Mouse (Mus musculus): ENCODE measurements around the gene B230219D22Rik. TPM values are rescaled to one million over a fixed set of nuclear protein-coding genes. Genes with fewer than 3 reads are reported as not detected.

B230219D22Rik gene
- total RNA-seq, 2 experiments from 2014 or later = 86.0 to 89.1 TPM

- intact Hi-C loops (cut with DNase I) = no loop called here
These were observed 23.1 kb downstream of the B230219D22Rik start for GRCm38 (mm10) chr13:55715908-55716510.

GRCm38 (mm10) chr13:55721516-55721915 lies 28.6 kb downstream of the B230219D22Rik start:
- no peak for DNase-seq (ENCODE audit: low spot score in 2 of 2)
- intact Hi-C loops (cut with DNase I) = no loop called here

More at GRCm38 (mm10) chr13:55715908-55716510, 23.1 kb downstream of the B230219D22Rik start:
- DNase-seq (ENCODE audit: low spot score in 2 of 2) = no peak

- intact Hi-C loops (cut with DNase I) = no loop called here
- DNase-seq (ENCODE audit: low spot score in 2 of 2) = no peak
These were observed 29.1 kb downstream of the B230219D22Rik start for GRCm38 (mm10) chr13:55721995-55722394.

GRCm38 (mm10) chr13:55726598-55727119 lies 33.7 kb downstream of the B230219D22Rik start:
- no peak for DNase-seq (ENCODE audit: low spot score in 2 of 2)
- intact Hi-C loops (cut with DNase I) = loop anchor here (2.0 to 5.0 kb wide), 2 partner anchors 34 to 58 kb away; partner anchors contain the start of gene B230219D22Rik

GRCm38 (mm10) chr13:55727120-55727838 lies 34.4 kb downstream of the B230219D22Rik start, which contains the start of gene Pcbd2:
Pcbd2 (plus strand) TSS chr13:55727368.
- intact Hi-C loops (cut with DNase I) = loop anchor here (2.0 to 5.0 kb wide), 2 partner anchors 35 to 58 kb away; partner anchors contain the start of gene B230219D22Rik
- DNase-seq (ENCODE audit: low spot score in 2 of 2) = peak; percentile 70 to 82

GRCm38 (mm10) chr13:55727839-55728238 lies 34.9 kb downstream of the B230219D22Rik start:
- DNase-seq (ENCODE audit: low spot score in 2 of 2) = peak; percentile 66 to 74
- intact Hi-C loops (cut with DNase I) = loop anchor here (2.0 to 5.0 kb wide), 2 partner anchors 36 to 59 kb away; partner anchors contain the start of gene B230219D22Rik

- intact Hi-C loops (cut with DNase I) = no loop called here
- DNase-seq (ENCODE audit: low spot score in 2 of 2) = no peak
These were observed 37.8 kb downstream of the B230219D22Rik start for GRCm38 (mm10) chr13:55730716-55731115.

GRCm38 (mm10) chr13:55732121-55732520 lies 39.2 kb downstream of the B230219D22Rik start:
- intact Hi-C loops (cut with DNase I) = no loop called here
- no peak for DNase-seq (ENCODE audit: low spot score in 2 of 2)

GRCm38 (mm10) chr13:55733628-55734502 lies 40.9 kb downstream of the B230219D22Rik start:
- DNase-seq (ENCODE audit: low spot score in 2 of 2) = no peak
- intact Hi-C loops (cut with DNase I) = no loop called here

- intact Hi-C loops (cut with DNase I) = no loop called here
- no peak for DNase-seq (ENCODE audit: low spot score in 2 of 2)
These were observed 45.0 kb downstream of the B230219D22Rik start for GRCm38 (mm10) chr13:55737885-55738284.

- intact Hi-C loops (cut with DNase I) = no loop called here
- no peak for DNase-seq (ENCODE audit: low spot score in 2 of 2)
These were observed 49.4 kb downstream of the B230219D22Rik start for GRCm38 (mm10) chr13:55742306-55742705.

Other genes starting within 250 kb of the B230219D22Rik start
- 10 to 100 TPM; 67.5 to 67.8 TPM for gene Grk6, start 248.1 kb upstream of the B230219D22Rik start, total RNA-seq (2021)
- gene Prr7, start 228.9 kb upstream of the B230219D22Rik start, total RNA-seq (2021) = 100 to 1,000 TPM in 1 of 2 experiments, 10 to 100 TPM in 1; 98.9 to 104 TPM
- gene Dbn1, start 205.0 kb upstream of the B230219D22Rik start, total RNA-seq (2021) = 100 to 1,000 TPM; 326 to 327 TPM
- gene Pdlim7, start 179.4 kb upstream of the B230219D22Rik start, total RNA-seq (2021) = 10 to 100 TPM; 66.0 to 79.4 TPM
- 1 to 10 TPM; 6.2 to 7.9 TPM for gene Dok3, start 163.8 kb upstream of the B230219D22Rik start, total RNA-seq (2021)
- gene Ddx41, start 156.5 kb upstream of the B230219D22Rik start, total RNA-seq (2021) = 10 to 100 TPM; 47.5 to 50.9 TPM
- 10 to 100 TPM; 62.8 to 71.1 TPM for gene Fam193b, start 122.0 kb upstream of the B230219D22Rik start, total RNA-seq (2021)
- gene Tmed9, start 119.4 kb upstream of the B230219D22Rik start, total RNA-seq (2021) = 100 to 1,000 TPM; 117 to 123 TPM
- gene B4galt7, start 93.2 kb upstream of the B230219D22Rik start, total RNA-seq (2021) = 10 to 100 TPM; 22.6 to 23.3 TPM
- 10 to 100 TPM; 41.2 to 49.3 TPM for gene Caml, start 70.1 kb upstream of the B230219D22Rik start, total RNA-seq (2021)
- gene Ddx46, start 58.1 kb upstream of the B230219D22Rik start, total RNA-seq (2021) = 10 to 100 TPM; 37.8 to 44.3 TPM
- gene Txndc15, start 21.5 kb downstream of the B230219D22Rik start, total RNA-seq (2021) = 10 to 100 TPM; 68.4 to 69.2 TPM
- 10 to 100 TPM; 22.9 to 23.4 TPM for gene Pcbd2, start 34.2 kb downstream of the B230219D22Rik start, total RNA-seq (2021)
- gene Catsper3, start 91.4 kb downstream of the B230219D22Rik start, total RNA-seq (2021) = under 1 TPM; 0.26 to 0.42 TPM
- gene Pitx1, start 143.1 kb downstream of the B230219D22Rik start, total RNA-seq (2021) = not detected